Mouse (Mus musculus) CH12.LX (cell line): ENCODE data around the gene Hpca. TPM values are rescaled to one million over a fixed set of nuclear protein-coding genes. Genes with fewer than 3 reads are reported as not detected.

Experiments
- DNase-seq: peaks from one replicate; pipeline ENCODE4 v3.0.0-alpha.2; 2013; ENCODE audit errors: extremely low read depth
- H3K27ac ChIP-seq: 2 replicates; pipeline ENCODE4 v1.5.1; 2012; ENCODE audit warnings: low read depth, mild to moderate bottlenecking, control low read depth, moderate library complexity; ENCODE audit not compliant: insufficient read depth
- H3K27me3 ChIP-seq: replicated peaks from 2 replicates; pipeline ENCODE3; 2012; ENCODE audit warnings: inconsistent platforms
- H3K36me3 ChIP-seq, 2 experiments: replicated peaks in 1 of 2; 2 replicates each; pipeline versions ENCODE3 to v1.6.1; 2012; ENCODE audit warnings: inconsistent platforms in 1 of 2, low read length in 1 of 2, mild to moderate bottlenecking in 1 of 2, mixed read lengths in 1 of 2, moderate library complexity in 1 of 2; ENCODE audit not compliant: control insufficient read depth in 1 of 2, insufficient read depth in 1 of 2
- H3K4me1 ChIP-seq, 2 experiments: 2 replicates each; pipeline ENCODE4 v1.6.1; 2012; ENCODE audit warnings: inconsistent platforms in 1 of 2, moderate library complexity in 1 of 2; ENCODE audit not compliant: insufficient read depth in 2 of 2, control insufficient read depth in 1 of 2
- H3K4me2 ChIP-seq: 2 replicates; pipeline ENCODE4 v1.6.1; 2012; ENCODE audit warnings: low read depth, mild to moderate bottlenecking, control low read depth; ENCODE audit not compliant: poor library complexity, insufficient read depth, severe bottlenecking
- H3K4me3 ChIP-seq, 3 experiments: fragments of 150-350 bp in 1 of 3; sonication (generic) in 1 of 3; replicated peaks in 1 of 3; 2 replicates each; pipeline versions ENCODE3 to v1.5.1; 2011 to 2012; ENCODE audit warnings: low read depth in 2 of 3, low read length in 2 of 3, mild to moderate bottlenecking in 2 of 3, moderate library complexity in 2 of 3, control low read depth in 1 of 3, improper control_type of control experiment in 1 of 3, inconsistent platforms in 1 of 3, mixed read lengths in 1 of 3; ENCODE audit not compliant: poor library complexity in 1 of 3
- H3K79me2 ChIP-seq: replicated peaks from 2 replicates; pipeline ENCODE4 v1.6.1; 2012; ENCODE audit warnings: mild to moderate bottlenecking, moderate library complexity; ENCODE audit not compliant: control insufficient read depth, poor library complexity, insufficient read depth, severe bottlenecking; ENCODE audit errors: extremely low read depth
- H3K9ac ChIP-seq: 2 replicates; pipeline ENCODE4 v1.6.1; 2012; ENCODE audit warnings: low read depth, mild to moderate bottlenecking, control low read depth, moderate library complexity; ENCODE audit not compliant: insufficient read depth
- H3K9me3 ChIP-seq: replicated peaks from 2 replicates; pipeline ENCODE3; 2012; ENCODE audit warnings: low read length, inconsistent platforms, mixed read lengths
- BHLHE40 ChIP-seq: IDR thresholded peaks from 2 replicates; pipeline ENCODE4 v1.6.1; 2011; ENCODE audit warnings: mild to moderate bottlenecking, low read depth, low read length, improper control_type of control experiment
- E2F4 ChIP-seq: IDR thresholded peaks from 2 replicates; pipeline ENCODE4 v1.6.1; 2011; ENCODE audit warnings: low read depth, low read length, improper control_type of control experiment; ENCODE audit not compliant: insufficient replicate concordance
- ELF1 ChIP-seq: IDR thresholded peaks from 2 replicates; pipeline ENCODE4 v1.6.1; 2014; ENCODE audit warnings: low read depth, mild to moderate bottlenecking, inconsistent platforms, low read length, improper control_type of control experiment
- EP300 ChIP-seq: IDR thresholded peaks from 2 replicates; pipeline ENCODE4 v1.6.1; 2011; ENCODE audit warnings: low read length, improper control_type of control experiment
- ETS1 ChIP-seq: conservative IDR thresholded peaks from 2 replicates; pipeline ENCODE4 v1.6.1; 2012; ENCODE audit warnings: low read depth, mild to moderate bottlenecking, inconsistent platforms, low read length, improper control_type of control experiment, moderate library complexity
- HCFC1 ChIP-seq: IDR thresholded peaks from 2 replicates; pipeline ENCODE4 v1.6.1; 2012; ENCODE audit warnings: low read depth, mild to moderate bottlenecking, inconsistent platforms, low read length, improper control_type of control experiment
- JUN ChIP-seq: IDR thresholded peaks from 2 replicates; pipeline ENCODE4 v1.6.1; 2011; ENCODE audit warnings: low read depth, mild to moderate bottlenecking, low read length, improper control_type of control experiment, moderate library complexity; ENCODE audit not compliant: insufficient read depth
- KAT2A ChIP-seq: IDR thresholded peaks from 2 replicates; pipeline ENCODE4 v1.6.1; 2012; ENCODE audit warnings: low read length, improper control_type of control experiment, inconsistent platforms; ENCODE audit not compliant: insufficient replicate concordance
- MAFK ChIP-seq: IDR thresholded peaks from 2 replicates; pipeline ENCODE4 v1.6.1; 2011; ENCODE audit warnings: low read length, improper control_type of control experiment; ENCODE audit not compliant: insufficient replicate concordance
- MAX ChIP-seq: IDR thresholded peaks from 2 replicates; pipeline ENCODE4 v1.6.1; 2011; ENCODE audit warnings: low read length, improper control_type of control experiment
- MAZ ChIP-seq: IDR thresholded peaks from 2 replicates; pipeline ENCODE4 v1.6.1; 2012; ENCODE audit warnings: low read depth, mild to moderate bottlenecking, inconsistent platforms, low read length, improper control_type of control experiment, moderate library complexity
- MEF2A ChIP-seq: IDR thresholded peaks from 2 replicates; pipeline ENCODE4 v1.6.1; 2014; ENCODE audit warnings: low read depth, mild to moderate bottlenecking, inconsistent platforms, low read length, improper control_type of control experiment, borderline replicate concordance
- MXI1 ChIP-seq: IDR thresholded peaks from 2 replicates; pipeline ENCODE4 v1.6.1; 2011; ENCODE audit warnings: mild to moderate bottlenecking, low read depth, low read length, improper control_type of control experiment
- MYC ChIP-seq: IDR thresholded peaks from 2 replicates; pipeline ENCODE4 v1.6.1; 2011; ENCODE audit warnings: low read depth, mild to moderate bottlenecking, improper control_type of control experiment, low read length
- NELFE ChIP-seq: IDR thresholded peaks from 2 replicates; pipeline ENCODE4 v1.6.1; 2011; ENCODE audit warnings: low read depth, low read length, improper control_type of control experiment
- NRF1 ChIP-seq: IDR thresholded peaks from 2 replicates; pipeline ENCODE4 v1.6.1; 2014; ENCODE audit warnings: low read depth, mild to moderate bottlenecking, inconsistent platforms, low read length, improper control_type of control experiment, moderate library complexity
- POLR2AphosphoS2 ChIP-seq: IDR thresholded peaks from 2 replicates; pipeline ENCODE4 v1.6.1; 2011; ENCODE audit warnings: low read depth, low read length, improper control_type of control experiment
- SIN3A ChIP-seq: IDR thresholded peaks from 2 replicates; pipeline ENCODE4 v1.6.1; 2012; ENCODE audit warnings: low read length, improper control_type of control experiment, inconsistent platforms
- SMC3 ChIP-seq: IDR thresholded peaks from 2 replicates; pipeline ENCODE4 v1.6.1; 2011; ENCODE audit warnings: low read depth, low read length, improper control_type of control experiment
- TCF12 ChIP-seq: IDR thresholded peaks from 2 replicates; pipeline ENCODE4 v1.6.1; 2014; ENCODE audit warnings: low read depth, mild to moderate bottlenecking, inconsistent platforms, low read length, improper control_type of control experiment
- ZC3H11A ChIP-seq: IDR thresholded peaks from 2 replicates; pipeline ENCODE4 v1.6.1; 2012; ENCODE audit warnings: low read depth, mild to moderate bottlenecking, inconsistent platforms, low read length, improper control_type of control experiment
- ZKSCAN1 ChIP-seq: IDR thresholded peaks from 2 replicates; pipeline ENCODE4 v1.6.1; 2012; ENCODE audit warnings: low read depth, inconsistent platforms, low read length, improper control_type of control experiment, borderline replicate concordance
- ZNF384 ChIP-seq: IDR thresholded peaks from 2 replicates; pipeline ENCODE4 v1.6.1; 2012; ENCODE audit warnings: low read depth, low read length, improper control_type of control experiment, inconsistent platforms
- dilution Hi-C: fragments of 300-500 bp; cut with MboI; formaldehyde crosslinking; loops from 2 replicates; pipeline ENCODE4 v1.14.3; 2020; ENCODE audit warnings: low sequenced_read_pairs; ENCODE audit not compliant: extremely low pct_unique_long_range_greater_than_20kb, extremely low pct_ligation_motif_present
- in situ Hi-C: fragments of 300-500 bp; cut with MboI; formaldehyde crosslinking; loops from 3 replicates; pipeline ENCODE4 v1.14.3; 2019; ENCODE audit warnings: low sequenced_read_pairs, low pct_ligation_motif_present, low pct_unique_long_range_greater_than_20kb, mixed read lengths
- polyA plus RNA-seq: library from polyadenylated mRNA; unstranded; fragments of >175 nt; gene quantifications from 2 replicates; pipeline ENCODE4 v1.2.1, GENCODE M21; 2012; ENCODE audit warnings: low read depth; ENCODE audit not compliant: insufficient read length
- total RNA-seq, 2 experiments: library from RNA; depleted of rRNA; stranded (reverse); fragments of 300-350 nt in 1 of 2; fragments of >200 nt in 1 of 2; gene quantifications; 2 replicates each; pipeline ENCODE4 v1.2.3; 2012 to 2014

Hpca gene
- total and polyA plus RNA-seq, 3 experiments, result 1.3 to 28.5 (median 2.9) TPM

- no peak overlapping the region for H3K4me3 ChIP-seq
- H3K4me2 ChIP-seq, result no peak overlapping the region
- no peak overlapping the region for H3K27ac ChIP-seq
- no peak overlapping the region for H3K9ac ChIP-seq
- H3K4me1 ChIP-seq, result peaks cover 0 to 9% of the 10 kb centered on the region in 2 experiments; a peak in 1 of 4 replicates
- dilution Hi-C loops, result no loop called here
- H3K27me3 ChIP-seq, result no peaks in the 10 kb centered on the region
- H3K9me3 ChIP-seq, result no peaks in the 10 kb centered on the region
- peaks cover 47 to 92% of the 10 kb centered on the region in 2 experiments for H3K36me3 ChIP-seq
- H3K79me2 ChIP-seq, result no peaks in the 10 kb centered on the region
- TF ChIP-seq ZC3H11A (no peak), HCFC1 (no peak), SMC3 (no peak), MAZ (no peak), BHLHE40 (no peak), ZNF384 (no peak), EP300 (no peak), MEF2A (no peak), SIN3A (no peak), E2F4 (no peak), TCF12 (no peak)
- TF ChIP-seq, all 38 proteins: peak for 0
- in situ Hi-C loops, result loop anchor here (10.0 kb wide), 1 partner anchor 367 kb away; no protein-coding TSS in a partner anchor
- DNase-seq, result no peak
Measured at GRCm38 (mm10) chr4:129081939-129082338, 39.9 kb downstream of the Hpca start.

GRCm38 (mm10) chr4:129081512-129081911, 40.3 kb downstream of the Hpca start:
- no peak overlapping the region for H3K4me3 ChIP-seq
- no peaks in the 10 kb centered on the region for H3K27me3 ChIP-seq
- no peak overlapping the region for H3K9ac ChIP-seq
- H3K4me2 ChIP-seq, result no peak overlapping the region
- H3K9me3 ChIP-seq, result no peaks in the 10 kb centered on the region
- no peak overlapping the region for H3K27ac ChIP-seq
- no peaks in the 10 kb centered on the region for H3K79me2 ChIP-seq
- dilution Hi-C loops (no loop called here), in situ Hi-C loops (loop anchor here (10.0 kb wide), 1 partner anchor 367 kb away; no protein-coding TSS in a partner anchor)
- H3K36me3 ChIP-seq, result peaks cover 51 to 92% of the 10 kb centered on the region in 2 experiments
- no peak for DNase-seq
- TF ChIP-seq JUN (no peak), MYC (no peak), POLR2AphosphoS2 (no peak), NRF1 (no peak), MAX (no peak), ZKSCAN1 (no peak), MAFK (no peak), MXI1 (no peak), NELFE (no peak), ETS1 (no peak), E2F4 (no peak), SIN3A (no peak), ELF1 (no peak), ZC3H11A (no peak), KAT2A (no peak), BHLHE40 (no peak), SMC3 (no peak), ZNF384 (no peak)
- peaks cover 0 to 9% of the 10 kb centered on the region in 2 experiments; a peak in 1 of 4 replicates for H3K4me1 ChIP-seq
